Mouse (Mus musculus): ENCODE measurements around the gene Syt6.

DNA sequence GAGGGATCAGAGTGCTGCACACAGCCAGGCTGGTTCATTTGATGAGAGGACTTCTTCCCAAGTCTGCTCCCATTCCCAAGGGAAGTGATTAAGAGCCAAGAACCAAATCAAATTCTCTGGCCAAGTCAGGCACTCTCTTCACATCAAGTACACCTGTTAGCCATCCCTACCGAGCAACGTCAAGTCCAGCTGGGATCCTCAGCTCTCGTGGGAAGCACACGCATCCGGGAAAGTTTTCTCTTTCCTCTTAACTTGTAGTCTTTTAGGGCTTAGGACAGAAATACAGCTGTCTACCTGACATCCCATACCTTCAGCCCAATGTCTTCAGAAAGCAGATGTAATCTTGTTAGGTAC lies 108.9 kb downstream of the Syt6 start:
- TF ChIP-seq CTCF (IDR thresholded peaks at IDR 0.05; ENCODE audit: borderline replicate concordance, extremely low read depth, insufficient read depth, insufficient read length) (no peak), POLR2A (IDR thresholded peaks at IDR 0.05; ENCODE audit: borderline replicate concordance, extremely low read depth, insufficient read depth, insufficient read length, poor library complexity, severe bottlenecking) (no peak)

All from brain, embryonic 14.5 days (tissue).